In genomic region chr19:26510887-26511286, GRCm38 (mm10) we compare ENCODE assay signal across 10 mouse cellular contexts.
DNase-seq lines count a peak whose midpoint lies in the region; ATAC-seq and TF ChIP-seq lines count a peak whose summit lies in the region.
"Had no signal": no experiment of that assay in that cellular context is flagged by ENCODE, and none has a peak within 500 bp of the region (broad histone marks: within the 10 kb centered on the region; RNA-seq: fewer than 3 reads in every experiment).

No protein-coding gene starts in this region.

- no peak overlapping the region for H3K27ac ChIP-seq in heart, adult 2 months
- H3K27ac ChIP-seq in lung, postnatal 0 days (ENCODE audit: low read length) = no peak overlapping the region
- H3K27ac ChIP-seq: heart, embryonic 15.5 days; intestine, embryonic 15.5 days had no signal

- H3K9ac ChIP-seq in heart, adult 2 months (ENCODE audit: low read depth, low read length) = no peak overlapping the region
- no peak overlapping the region for H3K9ac ChIP-seq in lung, postnatal 0 days (replicated peaks; ENCODE audit: low read depth)
- H3K9ac ChIP-seq: heart, embryonic 15.5 days; intestine, embryonic 15.5 days had no signal

- TF ChIP-seq POLR2A in heart, adult 2 months (IDR thresholded peaks at IDR 0.05; ENCODE audit: insufficient read depth, low read depth, low read length) = no peak

- peak; percentile 20; the same call in 1 of the 2 replicates for TF ChIP-seq CTCF in heart, adult 2 months (IDR thresholded peaks at IDR 0.05)
- TF ChIP-seq CTCF in lung, postnatal 0 days (IDR thresholded peaks at IDR 0.05) = peak; percentile 22; the same call in 1 of the 2 replicates
- peak; percentile 50 for TF ChIP-seq CTCF in Patski (IDR thresholded peaks at IDR 0.05)

- no peaks in the 10 kb centered on the region for H3K4me1 ChIP-seq in heart, adult 2 months (ENCODE audit: control insufficient read depth, insufficient read depth, low read length)
- H3K4me1 ChIP-seq in lung, postnatal 0 days (ENCODE audit: insufficient read depth, low read depth, low read length) = no peaks in the 10 kb centered on the region
- H3K4me1 ChIP-seq: heart, embryonic 15.5 days; intestine, embryonic 15.5 days had no signal

- CTCF ChIA-PET in Patski (lab: Charles Lee) = no interaction called here

- no peak overlapping the region for H3K4me3 ChIP-seq in heart, adult 2 months
- H3K4me3 ChIP-seq in lung, postnatal 0 days (ENCODE audit: low read depth, low read length) = no peak overlapping the region
- H3K4me3 ChIP-seq: heart, embryonic 15.5 days; intestine, embryonic 15.5 days; myocyte had no signal

- no peak for TF ChIP-seq EP300 in heart, adult 2 months (IDR thresholded peaks at IDR 0.05; ENCODE audit: insufficient read depth, low read depth, low read length)
- no peak for TF ChIP-seq EP300 in lung, postnatal 0 days (IDR thresholded peaks at IDR 0.05)

- H3K36me3 ChIP-seq in heart, adult 2 months (ENCODE audit: control insufficient read depth, insufficient read depth, low read length) = no peaks in the 10 kb centered on the region
- H3K36me3 ChIP-seq in lung, postnatal 0 days (ENCODE audit: insufficient read depth, low read length) = no peaks in the 10 kb centered on the region
- H3K36me3 ChIP-seq: heart, embryonic 15.5 days; intestine, embryonic 15.5 days had no signal

- H3K79me2 ChIP-seq in heart, adult 2 months (replicated peaks; ENCODE audit: control insufficient read depth, insufficient read depth, low read length) = no peaks in the 10 kb centered on the region

- intact Hi-C loops in heart, adult 2 months (cut with DNase I) = no loop called here

- H3K4me2 ChIP-seq in lung, postnatal 0 days (replicated peaks; ENCODE audit: low read depth, low read length) = no peak overlapping the region
- H3K4me2 ChIP-seq: heart, embryonic 15.5 days; intestine, embryonic 15.5 days had no signal

- WGBS in heart, adult 2 months = 89% methylated on average over 3 of the region's 3 CpGs
- WGBS in lung, postnatal 0 days = 87% methylated on average over 3 of the region's 3 CpGs

- in situ Hi-C loops in Patski (cut with MboI; ENCODE audit: low pct_unique_long_range_greater_than_20kb) = no loop called here

- no peaks in the 10 kb centered on the region for H3K9me3 ChIP-seq in lung, postnatal 0 days (ENCODE audit: low read length)
- H3K9me3 ChIP-seq: heart, embryonic 15.5 days; intestine, embryonic 15.5 days had no signal

- H3K27me3 ChIP-seq in heart, adult 2 months (ENCODE audit: control insufficient read depth, insufficient read depth, low read length) = no peaks in the 10 kb centered on the region
- no peaks in the 10 kb centered on the region for H3K27me3 ChIP-seq in lung, postnatal 0 days (replicated peaks; ENCODE audit: insufficient read depth, low read length)
- peaks cover 47% of the 10 kb centered on the region for H3K27me3 ChIP-seq in Patski
- H3K27me3 ChIP-seq: heart, embryonic 15.5 days; intestine, embryonic 15.5 days had no signal

- DNase-seq in heart, adult 2 months = no peak
- no peak for DNase-seq in heart, adult 18-20 months
- DNase-seq in lung, postnatal 0 days (ENCODE audit: low spot score) = no peak
- DNase-seq in lung, postnatal 4 days = no peak
- DNase-seq in Patski (ENCODE audit: low read depth, low spot score) = no peak
- DNase-seq in retina, postnatal 1 day = peak; percentile 24

- ATAC-seq in lung, postnatal 0 days = no peak
- ATAC-seq in Patski = no peak
- no peak for ATAC-seq in activated CD4-positive, CD25-positive, alpha-beta regulatory T cell, adult 4 months
- ATAC-seq: intestine, embryonic 15.5 days had no signal

- POLR2A ChIA-PET in Patski (lab: Charles Lee) = no interaction called here
